Mouse (Mus musculus): ENCODE measurements around the gene Gcn1l1. TPM values are rescaled to one million over a fixed set of nuclear protein-coding genes. Genes with fewer than 3 reads are reported as not detected.

Gene Gcn1l1
- polyA plus RNA-seq, 1 experiment from 2014 or later, result 20.7 TPM

DNA sequence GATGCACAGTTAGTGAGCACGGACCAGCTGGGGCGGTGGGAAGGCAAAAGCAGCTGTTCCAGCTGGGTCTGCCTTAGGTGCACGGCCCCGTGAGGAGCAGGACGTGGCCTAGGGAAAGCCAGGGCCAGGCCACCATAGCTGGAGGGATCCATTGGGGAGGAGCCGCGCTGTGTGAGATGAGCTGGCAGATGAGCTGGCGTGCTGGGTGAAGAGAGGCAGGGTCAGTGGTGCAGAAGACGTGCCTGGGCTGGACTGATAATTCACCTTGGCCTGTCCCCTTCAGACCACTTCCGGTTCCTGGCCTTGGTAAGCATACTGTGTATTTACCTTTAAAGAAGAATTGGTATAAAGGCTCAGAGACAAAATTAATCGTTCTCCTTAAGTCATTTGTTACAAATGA lies 46.5 kb downstream of the Gcn1l1 start:
- Histone ChIP-seq H3K4me2 (ENCODE audit: low read length) (no peak overlapping the region), H3K9ac (ENCODE audit: low read depth, low read length) (no peak overlapping the region), H3K27me3 (ENCODE audit: insufficient read depth, low read length) (no peaks in the 10 kb centered on the region), H3K4me3 (replicated peaks; ENCODE audit: low read depth, low read length) (no peak overlapping the region), H3K36me3 (ENCODE audit: insufficient read depth, low read length) (peaks cover 87% of the 10 kb centered on the region), H3K4me1 (replicated peaks; ENCODE audit: insufficient read depth, low read length) (no peaks in the 10 kb centered on the region), H3K27ac (no peak overlapping the region), H3K9me3 (replicated peaks; ENCODE audit: low read length) (no peaks in the 10 kb centered on the region)
- WGBS, result 93% methylated on average over 11 of the region's 11 CpGs
- ATAC-seq (replicated peaks; ENCODE audit: low FRiP score, low read depth), result no peak
- no peak for TF ChIP-seq CTCF (IDR thresholded peaks at IDR 0.05; ENCODE audit: low read depth)
- DNase-seq (ENCODE audit: low spot score), result no peak

- Histone ChIP-seq H3K36me3 (ENCODE audit: insufficient read depth, low read length) (peaks cover 90% of the 10 kb centered on the region), H3K4me2 (ENCODE audit: low read length) (no peak overlapping the region), H3K27me3 (ENCODE audit: insufficient read depth, low read length) (no peaks in the 10 kb centered on the region), H3K27ac (no peak overlapping the region), H3K4me1 (replicated peaks; ENCODE audit: insufficient read depth, low read length) (no peaks in the 10 kb centered on the region), H3K9me3 (replicated peaks; ENCODE audit: low read length) (no peaks in the 10 kb centered on the region), H3K9ac (ENCODE audit: low read depth, low read length) (no peak overlapping the region), H3K4me3 (replicated peaks; ENCODE audit: low read depth, low read length) (no peak overlapping the region)
- ATAC-seq (replicated peaks; ENCODE audit: low FRiP score, low read depth) (no peak), DNase-seq (ENCODE audit: low spot score) (no peak)
- no peak for TF ChIP-seq CTCF (IDR thresholded peaks at IDR 0.05; ENCODE audit: low read depth)
- 86% methylated on average over 9 of the region's 9 CpGs for WGBS
Observed at GRCm38 (mm10) chr5:115613332-115613731, 48.3 kb downstream of the Gcn1l1 start.

DNA sequence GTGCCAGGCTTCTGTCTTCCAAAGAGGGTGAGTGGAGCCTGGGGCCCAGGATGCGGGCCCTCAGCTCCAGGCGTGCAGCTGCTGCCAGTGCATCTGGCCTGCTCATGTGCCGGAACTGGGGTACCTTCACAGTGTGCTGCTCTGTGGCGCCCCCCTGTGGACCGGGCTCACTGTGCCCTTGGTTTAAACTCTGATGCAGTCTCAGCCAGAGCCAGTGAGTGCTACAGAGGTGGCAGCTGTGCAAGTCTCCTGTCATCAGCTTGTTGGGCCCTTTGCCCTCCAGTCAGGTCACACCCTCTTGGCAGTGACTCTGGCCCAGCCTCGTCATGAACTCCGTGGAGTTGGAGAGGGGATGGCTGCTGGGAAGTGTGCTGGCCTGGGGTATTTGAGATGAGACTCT lies 49.9 kb downstream of the Gcn1l1 start:
- H3K9ac ChIP-seq (ENCODE audit: low read depth, low read length), result no peak overlapping the region
- DNase-seq (ENCODE audit: low spot score), result peak; percentile 25
- WGBS, result 79% methylated on average over 7 of the region's 7 CpGs
- TF ChIP-seq CTCF (IDR thresholded peaks at IDR 0.05; ENCODE audit: low read depth), result peak; percentile 69
- H3K4me1 ChIP-seq (replicated peaks; ENCODE audit: insufficient read depth, low read length), result no peaks in the 10 kb centered on the region
- ATAC-seq (replicated peaks; ENCODE audit: low FRiP score, low read depth), result no peak
- H3K9me3 ChIP-seq (replicated peaks; ENCODE audit: low read length), result no peaks in the 10 kb centered on the region
- no peak overlapping the region for H3K4me3 ChIP-seq (replicated peaks; ENCODE audit: low read depth, low read length)
- no peak overlapping the region for H3K27ac ChIP-seq
- no peaks in the 10 kb centered on the region for H3K27me3 ChIP-seq (ENCODE audit: insufficient read depth, low read length)
- no peak overlapping the region for H3K4me2 ChIP-seq (ENCODE audit: low read length)
- peaks cover 90% of the 10 kb centered on the region for H3K36me3 ChIP-seq (ENCODE audit: insufficient read depth, low read length)

- TF ChIP-seq CTCF (IDR thresholded peaks at IDR 0.05; ENCODE audit: low read depth), result no peak
- Histone ChIP-seq H3K27me3 (ENCODE audit: insufficient read depth, low read length) (no peaks in the 10 kb centered on the region), H3K4me1 (replicated peaks; ENCODE audit: insufficient read depth, low read length) (no peaks in the 10 kb centered on the region), H3K27ac (no peak overlapping the region), H3K9me3 (replicated peaks; ENCODE audit: low read length) (no peaks in the 10 kb centered on the region), H3K4me3 (replicated peaks; ENCODE audit: low read depth, low read length) (no peak overlapping the region), H3K9ac (ENCODE audit: low read depth, low read length) (no peak overlapping the region), H3K36me3 (ENCODE audit: insufficient read depth, low read length) (peaks cover 54% of the 10 kb centered on the region), H3K4me2 (ENCODE audit: low read length) (no peak overlapping the region)
- DNase-seq (ENCODE audit: low spot score), result no peak
- no peak for ATAC-seq (replicated peaks; ENCODE audit: low FRiP score, low read depth)
- WGBS, result 93% methylated on average over 15 of the region's 15 CpGs
Observed at GRCm38 (mm10) chr5:115619690-115620089, 54.6 kb downstream of the Gcn1l1 start.

DNA sequence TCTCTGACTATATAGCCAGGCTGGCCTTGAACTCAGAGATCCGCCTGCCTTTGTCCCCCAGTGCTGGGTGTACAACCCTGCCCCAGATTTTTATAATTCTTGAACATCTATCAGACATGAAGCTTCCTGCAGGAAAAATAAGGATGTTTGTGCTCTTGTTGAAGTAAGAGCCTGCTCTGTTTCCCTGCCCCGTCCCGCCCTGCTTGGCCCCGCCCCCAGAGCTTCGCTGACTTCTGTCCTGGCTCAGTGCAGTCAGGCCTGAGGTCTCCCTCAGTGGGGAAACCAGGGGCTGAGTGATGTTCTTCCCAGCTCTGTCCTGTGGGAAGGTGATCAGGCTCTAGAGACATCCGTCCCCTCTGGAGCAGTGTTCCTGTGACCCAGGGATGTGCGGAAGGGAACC lies 57.6 kb downstream of the Gcn1l1 start:
- TF ChIP-seq CTCF (IDR thresholded peaks at IDR 0.05; ENCODE audit: low read depth), result no peak
- no peaks in the 10 kb centered on the region for H3K4me1 ChIP-seq (replicated peaks; ENCODE audit: insufficient read depth, low read length)

DNA sequence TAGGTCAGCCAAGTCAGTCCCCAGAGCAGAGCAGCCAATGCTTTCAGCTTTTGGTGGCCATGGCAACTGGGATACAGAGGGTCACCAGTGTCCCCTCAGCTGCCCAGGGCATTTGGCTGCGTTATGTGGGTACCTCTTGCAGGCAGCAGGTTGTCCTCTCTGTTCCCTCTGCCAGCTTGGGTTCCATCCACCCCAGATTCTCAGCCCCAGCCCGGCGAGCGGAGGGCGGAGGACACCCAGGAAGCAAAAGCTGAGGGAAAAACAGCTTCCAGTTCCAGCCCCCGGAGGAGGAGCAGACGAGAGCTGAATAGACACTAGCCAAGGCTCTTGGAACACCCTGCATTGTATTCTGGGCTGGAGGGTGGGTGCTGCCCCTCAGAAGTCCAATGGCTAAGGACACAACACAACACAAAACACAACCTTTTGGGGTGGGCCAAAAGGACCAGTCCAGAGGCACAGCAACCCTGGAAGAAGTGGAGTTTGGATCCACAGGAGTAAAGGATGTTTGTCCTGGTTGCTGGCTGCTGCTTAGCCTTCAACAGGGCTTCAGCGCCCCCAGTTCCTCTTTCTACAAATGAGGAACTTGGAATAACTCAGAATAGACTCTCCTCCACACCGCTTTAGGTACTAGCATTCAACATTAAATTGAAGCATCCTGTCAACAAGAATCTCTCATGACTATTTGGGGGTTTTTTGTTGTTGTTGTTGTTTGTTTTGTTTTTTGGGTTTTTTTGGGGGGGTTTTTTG lies 58.8 kb downstream of the Gcn1l1 start:
- Histone ChIP-seq H3K4me1 (replicated peaks; ENCODE audit: insufficient read depth, low read length) (no peaks in the 10 kb centered on the region), H3K9ac (ENCODE audit: low read depth, low read length) (no peak overlapping the region), H3K27me3 (ENCODE audit: insufficient read depth, low read length) (no peaks in the 10 kb centered on the region), H3K4me3 (replicated peaks; ENCODE audit: low read depth, low read length) (no peak overlapping the region), H3K36me3 (ENCODE audit: insufficient read depth, low read length) (peaks cover 22% of the 10 kb centered on the region; the same call in 1 of the 2 replicates), H3K4me2 (ENCODE audit: low read length) (no peak overlapping the region), H3K27ac (no peak overlapping the region), H3K9me3 (replicated peaks; ENCODE audit: low read length) (no peaks in the 10 kb centered on the region)
- no peak for TF ChIP-seq CTCF (IDR thresholded peaks at IDR 0.05; ENCODE audit: low read depth)
- WGBS, result 79% methylated on average over 9 of the region's 9 CpGs
- DNase-seq (ENCODE audit: low spot score) (no peak), ATAC-seq (replicated peaks; ENCODE audit: low FRiP score, low read depth) (no peak)

More for the DNA sequence above, 57.6 kb downstream of the Gcn1l1 start:
- Histone ChIP-seq H3K9ac (ENCODE audit: low read depth, low read length) (no peak overlapping the region), H3K27me3 (ENCODE audit: insufficient read depth, low read length) (no peaks in the 10 kb centered on the region), H3K36me3 (ENCODE audit: insufficient read depth, low read length) (peaks cover 29% of the 10 kb centered on the region; the same call in 1 of the 2 replicates), H3K4me2 (ENCODE audit: low read length) (no peak overlapping the region), H3K4me3 (replicated peaks; ENCODE audit: low read depth, low read length) (no peak overlapping the region), H3K9me3 (replicated peaks; ENCODE audit: low read length) (no peaks in the 10 kb centered on the region), H3K27ac (no peak overlapping the region)
- DNase-seq (ENCODE audit: low spot score), result no peak
- 80% methylated on average over 7 of the region's 7 CpGs for WGBS
- no peak for ATAC-seq (replicated peaks; ENCODE audit: low FRiP score, low read depth)

Data from kidney, postnatal 0 days (tissue).